Mouse (Mus musculus): ENCODE measurements around the gene Tbcd.

GRCm38 (mm10) chr11:121647321-121647720 lies 195.6 kb downstream of the Tbcd start:
- TF ChIP-seq CTCF (IDR thresholded peaks at IDR 0.05; ENCODE audit: insufficient read depth, low read depth, low read length): no peak
- TF ChIP-seq POLR2A (IDR thresholded peaks at IDR 0.05; ENCODE audit: insufficient read depth, low read depth, low read length): no peak
